Mouse (Mus musculus) brain, embryonic 18.5 days (tissue): Measurements from ENCODE around the gene Exoc6b.

ENCODE experiments used
- DNase-seq: peaks from one replicate; pipeline ENCODE4 v3.0.0-alpha.2; 2012; ENCODE audit warnings: low read depth, low spot score

Exoc6b gene

DNA sequence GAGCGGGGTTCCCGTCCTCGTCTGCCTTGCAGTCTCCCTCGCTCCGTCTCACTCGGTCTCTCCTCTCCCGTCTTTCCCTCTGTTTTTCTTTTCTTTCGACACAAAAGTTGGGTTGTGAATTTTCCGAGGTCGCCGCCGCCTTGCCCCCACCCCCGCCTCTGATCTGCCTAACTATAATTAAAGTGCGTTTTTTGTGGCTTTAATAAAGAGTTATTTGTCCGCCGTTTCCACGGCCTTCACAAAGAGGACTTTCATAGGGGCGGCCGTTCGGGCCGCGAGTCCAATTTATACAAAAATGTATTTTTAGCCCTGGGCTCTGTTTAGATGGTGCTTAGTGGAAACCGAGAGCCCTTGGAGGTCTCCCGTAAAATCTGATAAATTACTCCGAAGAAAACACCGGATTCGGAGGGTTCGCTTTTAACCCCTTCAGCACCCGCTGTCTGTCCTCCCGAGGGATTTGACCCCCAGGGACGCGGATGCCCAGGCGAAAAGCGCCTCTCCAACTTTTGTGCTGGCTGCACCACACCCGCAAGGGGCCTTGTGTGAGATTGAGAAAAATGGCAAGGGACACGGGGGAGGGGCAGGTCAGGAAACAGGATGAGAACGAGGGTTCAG is 483.5 kb downstream of the Exoc6b start:
- no peak for DNase-seq

DNA sequence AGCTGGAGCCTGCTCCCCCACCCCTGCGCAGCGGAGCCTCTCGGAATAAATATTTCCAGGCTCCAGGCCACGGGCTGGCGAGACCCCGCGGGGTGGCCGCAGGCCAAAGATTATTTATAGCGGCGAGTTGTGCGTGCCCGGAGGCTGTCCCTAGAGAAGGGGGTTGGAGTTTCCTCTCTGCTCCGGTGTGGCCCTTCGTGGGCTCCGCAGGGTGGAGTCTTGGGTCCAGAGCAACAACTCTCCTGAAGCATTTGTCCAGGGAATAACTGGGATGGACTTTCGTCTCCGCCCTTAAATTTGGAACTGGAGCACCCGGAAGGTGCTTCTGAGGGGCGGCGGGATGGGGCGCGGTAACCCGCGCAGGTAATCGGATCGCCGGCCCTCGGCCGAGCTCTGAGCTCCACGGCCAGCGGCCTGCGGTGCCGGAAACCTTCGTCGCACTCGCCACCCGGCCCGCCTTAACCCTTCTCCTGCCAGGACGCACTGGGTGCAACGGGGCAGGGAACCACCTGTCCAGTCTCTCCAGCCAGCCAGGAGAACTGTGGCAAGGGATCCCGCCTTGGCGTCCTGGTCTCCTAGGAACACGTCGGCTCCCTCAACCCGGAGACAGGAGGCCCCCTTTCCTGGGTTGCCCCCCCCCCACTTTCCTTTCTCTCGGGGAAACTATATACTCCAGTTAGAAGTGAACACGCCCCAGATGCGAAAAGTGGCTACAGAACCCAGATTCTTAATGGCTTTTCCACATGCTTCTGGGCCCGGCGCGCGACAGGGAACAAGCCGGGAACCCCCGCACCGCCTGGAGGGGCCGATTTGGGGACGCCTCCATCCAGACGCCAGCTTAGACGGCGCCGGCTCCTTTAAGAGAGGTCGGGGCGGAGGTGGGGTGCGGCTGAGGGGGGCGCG is 484.3 kb downstream of the Exoc6b start:
- DNase-seq = no peak

DNA sequence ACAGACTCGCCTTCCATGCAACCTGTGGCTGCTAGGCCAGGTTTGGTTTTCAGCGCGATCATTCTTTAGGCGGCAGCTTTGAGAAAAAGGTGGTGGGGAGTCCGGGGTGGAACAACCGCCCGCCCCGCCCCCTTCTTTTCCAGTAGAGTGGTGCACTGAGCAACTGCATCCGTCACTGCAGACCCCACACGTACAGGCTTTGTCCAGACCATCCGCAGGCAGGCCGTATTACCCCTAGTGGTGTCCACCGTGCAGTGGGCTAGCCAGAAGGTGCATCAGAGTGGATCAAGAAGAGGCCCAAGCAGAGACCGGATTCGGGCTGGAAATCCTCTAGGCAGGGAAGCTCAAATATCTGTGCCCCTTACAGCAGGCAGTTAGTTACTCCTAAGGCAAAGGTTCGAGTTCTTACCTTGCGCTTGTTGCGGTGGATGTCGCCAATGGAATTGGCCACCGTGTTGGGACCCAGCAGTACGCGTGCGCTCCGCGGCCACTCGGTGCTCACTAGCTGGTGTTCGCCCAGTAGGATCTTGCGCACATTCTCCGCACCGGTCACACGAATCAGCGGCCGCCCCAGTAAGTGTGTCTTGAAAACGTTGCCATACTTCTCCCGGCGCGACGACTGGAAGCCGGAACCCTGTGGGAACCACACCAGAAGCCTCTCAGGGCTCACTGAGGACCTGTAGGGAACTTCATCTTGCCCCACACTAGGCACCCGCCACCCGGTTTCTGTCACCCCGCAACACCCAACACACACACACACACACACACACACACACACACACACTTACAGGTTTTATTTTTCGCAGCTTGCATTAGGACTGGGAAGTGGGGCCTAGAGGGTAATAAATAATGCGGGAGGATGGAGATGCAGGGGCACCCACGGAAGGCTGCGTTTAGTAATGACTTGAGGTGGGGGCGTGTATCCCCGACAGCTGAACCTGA is 485.2 kb downstream of the Exoc6b start:
- no peak for DNase-seq

DNA sequence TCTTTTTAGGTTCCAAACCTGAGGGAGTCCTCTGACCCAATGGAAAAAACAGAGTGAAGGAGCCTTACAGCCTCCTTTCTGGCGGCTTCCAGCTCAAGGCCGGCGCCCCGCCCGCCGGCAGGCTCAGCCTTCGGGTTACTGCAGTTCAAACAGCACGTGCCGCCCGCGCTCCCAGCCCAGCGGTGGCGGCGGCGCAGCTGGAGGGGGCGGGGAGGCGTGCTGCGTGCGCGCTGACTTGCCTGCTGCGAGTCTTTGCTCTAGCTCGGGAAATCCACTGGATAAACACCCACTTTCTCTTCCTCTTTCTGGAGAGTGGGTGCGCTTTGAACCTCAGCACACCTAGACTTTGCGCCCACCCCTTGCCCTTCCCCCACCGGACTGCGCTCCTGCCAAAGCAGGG is 485.9 kb downstream of the Exoc6b start:
- no peak for DNase-seq

DNA sequence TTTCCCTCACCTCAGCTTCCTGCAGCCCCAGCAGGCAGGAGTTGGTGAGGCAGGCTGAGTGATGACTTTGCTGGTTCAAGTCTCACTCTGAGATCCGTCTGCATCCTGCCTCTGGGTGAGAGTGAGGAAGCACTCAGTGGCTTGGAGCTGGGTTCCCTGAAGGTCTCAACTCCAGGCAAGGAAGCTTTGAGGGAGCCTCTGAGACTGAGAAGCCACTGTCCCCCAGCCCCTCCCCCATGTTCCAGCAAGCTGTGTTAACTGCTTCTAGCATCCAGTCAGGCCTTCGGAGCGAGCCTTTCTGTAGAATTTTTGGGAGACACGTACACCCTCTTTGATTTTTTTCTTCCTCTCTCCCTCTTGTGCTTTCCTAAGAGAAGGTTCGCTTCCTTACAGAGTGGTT is 486.5 kb downstream of the Exoc6b start:
- no peak for DNase-seq

DNA sequence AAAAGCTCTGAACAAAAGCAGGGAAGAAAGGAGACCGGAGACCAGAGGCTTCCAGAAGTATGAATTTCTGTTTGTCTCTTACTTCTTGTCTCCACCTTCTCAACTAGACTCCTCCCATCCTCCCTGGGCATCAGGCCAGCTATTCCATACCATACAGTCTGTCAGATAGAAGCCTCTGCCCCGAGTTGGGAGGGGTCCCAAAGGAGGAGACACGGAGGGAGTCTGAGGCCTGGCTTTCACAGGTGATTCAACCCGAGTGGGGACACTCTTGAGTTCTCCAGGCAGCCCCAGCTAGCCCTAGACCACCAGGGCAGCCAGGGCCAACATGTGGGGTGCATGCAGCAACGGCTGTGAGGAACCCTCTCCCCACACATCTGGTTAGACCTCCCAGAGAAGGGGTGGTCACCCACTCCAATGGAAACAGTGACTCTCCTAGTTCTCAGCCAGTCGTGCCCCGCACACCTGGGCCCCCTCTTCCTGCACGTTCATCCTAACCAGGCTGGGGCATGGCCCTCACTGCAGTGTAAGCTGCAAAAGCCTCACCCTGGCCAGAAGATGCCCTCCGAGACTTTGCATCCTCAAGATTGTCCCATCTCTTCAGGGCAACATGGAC is 487.4 kb downstream of the Exoc6b start:
- no peak for DNase-seq

DNA sequence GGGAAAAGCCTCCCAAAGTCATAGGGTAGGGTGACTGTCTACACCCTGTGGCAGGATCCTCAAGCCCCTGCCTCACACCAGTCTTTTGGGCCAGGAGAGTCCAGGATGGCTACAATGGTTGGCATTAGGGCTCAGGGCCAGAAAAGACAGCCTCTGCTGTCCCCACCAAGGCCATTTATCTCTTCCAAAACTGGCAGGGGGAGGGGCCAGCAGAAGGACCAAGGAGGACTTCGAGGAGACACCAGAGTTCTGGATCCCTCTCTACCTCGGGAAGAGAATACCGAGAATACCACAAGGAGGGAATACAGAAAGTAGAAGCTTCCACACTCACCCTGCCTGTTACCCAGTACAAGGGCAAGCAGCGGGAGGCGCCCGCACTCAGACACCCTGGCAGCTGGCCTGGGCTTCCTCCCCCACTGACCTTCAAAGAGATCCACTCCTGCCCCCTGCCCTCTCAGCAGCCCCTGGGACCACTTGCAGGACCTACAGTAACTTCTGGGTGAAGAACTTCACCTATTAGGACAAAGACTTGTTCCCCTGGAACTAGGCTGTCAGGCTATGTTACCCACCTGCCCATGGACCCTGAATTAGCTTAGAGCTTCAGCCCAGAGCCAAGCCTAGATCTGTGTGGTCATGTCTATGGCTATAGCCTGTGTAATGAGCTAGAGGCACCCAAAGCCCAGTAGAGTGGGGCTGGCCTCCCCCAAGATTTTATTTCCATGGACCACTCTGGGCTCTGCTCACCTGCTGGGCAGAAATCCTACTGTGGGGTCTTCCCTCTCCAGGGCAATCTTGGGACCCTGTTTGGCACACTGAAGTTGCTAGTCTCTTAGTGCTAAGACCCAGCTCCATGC is 488.1 kb downstream of the Exoc6b start:
- no peak for DNase-seq

DNA sequence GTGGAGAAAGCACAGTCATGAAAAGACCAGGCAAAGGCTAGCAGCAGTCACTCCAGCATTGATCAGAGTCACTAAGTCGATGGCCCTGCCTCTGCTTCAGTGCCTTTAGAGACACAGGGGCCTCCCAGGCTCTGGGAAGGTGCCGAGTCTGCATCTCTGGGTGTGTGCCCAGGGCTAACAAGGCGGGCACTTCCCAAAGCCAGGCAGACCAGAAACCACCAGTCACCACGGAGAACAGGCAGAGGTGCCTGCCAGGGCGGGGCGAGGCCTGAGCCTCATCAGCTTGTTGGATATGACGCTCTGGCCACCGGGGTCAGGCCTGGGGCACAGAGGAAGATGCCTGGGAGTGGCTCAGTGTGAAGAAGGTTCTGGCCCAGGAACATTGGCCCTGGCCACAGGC is 489.8 kb downstream of the Exoc6b start:
- no peak for DNase-seq

DNA sequence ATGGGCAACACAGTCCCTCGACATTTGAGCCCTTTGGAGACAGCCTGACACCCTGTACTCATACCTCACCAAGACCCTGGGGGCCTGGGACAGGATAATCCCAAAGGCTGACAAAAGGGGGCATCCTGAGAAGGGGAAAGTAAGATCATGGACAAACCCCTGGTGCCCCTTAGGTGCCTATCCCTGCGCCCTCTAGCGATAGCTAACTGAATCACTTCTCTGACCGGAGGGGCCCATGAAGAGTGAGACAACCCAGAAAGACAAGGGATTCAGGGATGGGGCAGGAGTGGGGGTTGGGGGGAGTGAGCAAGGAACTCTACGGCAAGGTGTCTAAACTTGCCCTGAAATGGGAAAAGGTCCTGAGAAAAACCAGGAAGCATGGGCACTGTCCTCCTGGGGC is 490.4 kb downstream of the Exoc6b start:
- DNase-seq = no peak

DNA sequence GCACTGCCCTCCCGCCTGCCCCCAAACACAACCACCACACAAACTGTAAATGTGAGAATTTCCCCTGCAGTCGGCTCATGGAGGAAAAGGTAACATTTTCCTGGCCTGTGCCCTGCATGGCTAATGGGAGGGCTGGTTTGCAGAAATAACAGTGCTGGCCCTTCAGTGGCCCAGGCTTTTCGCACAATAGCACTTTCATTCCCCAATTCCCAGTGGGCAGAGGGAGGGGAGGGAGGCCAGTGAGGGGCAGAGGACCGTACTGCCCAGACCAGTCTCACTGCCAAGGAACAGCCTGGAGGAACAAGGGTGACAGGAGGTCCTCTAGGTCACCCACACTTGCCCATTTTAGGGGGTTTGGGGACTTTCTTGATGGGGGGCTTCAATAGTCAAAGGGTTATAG is 491.4 kb downstream of the Exoc6b start:
- DNase-seq = no peak

DNA sequence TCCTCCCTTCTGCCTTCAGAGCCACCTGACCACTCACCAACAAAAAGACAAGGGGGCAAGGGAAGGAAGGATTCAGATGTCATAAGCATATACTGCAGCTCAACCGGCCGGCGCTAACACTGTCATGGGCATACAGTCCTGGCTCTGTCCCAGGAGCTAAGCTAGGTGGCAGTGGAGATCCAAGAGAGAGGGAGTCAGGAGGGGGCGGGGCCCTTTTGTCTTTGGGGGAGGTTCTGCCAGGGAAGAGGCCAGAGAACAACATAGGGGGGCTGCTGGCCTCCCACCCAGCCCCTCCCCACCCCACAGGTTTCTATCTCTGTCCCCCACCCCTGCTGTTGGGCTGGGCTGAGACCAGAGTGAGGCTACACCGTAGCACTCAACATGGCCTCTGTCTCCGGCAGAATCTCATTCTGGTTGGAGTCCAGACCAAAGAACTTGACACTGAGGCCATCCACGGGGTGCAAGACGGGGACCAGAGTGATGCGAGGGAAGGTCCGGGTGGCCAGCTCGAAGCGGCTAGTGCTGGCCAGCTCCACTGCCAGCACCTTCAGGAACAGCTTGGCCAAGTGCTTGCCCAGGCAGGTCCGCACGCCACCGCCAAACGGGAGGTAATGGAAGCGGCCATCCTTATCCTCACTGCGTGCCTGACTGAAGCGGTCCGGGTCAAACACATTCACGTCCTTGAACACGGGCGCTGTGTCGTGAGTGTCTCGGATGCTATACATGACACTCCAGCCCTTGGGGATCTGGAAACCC is 495.2 kb downstream of the Exoc6b start:
- DNase-seq = no peak

DNA sequence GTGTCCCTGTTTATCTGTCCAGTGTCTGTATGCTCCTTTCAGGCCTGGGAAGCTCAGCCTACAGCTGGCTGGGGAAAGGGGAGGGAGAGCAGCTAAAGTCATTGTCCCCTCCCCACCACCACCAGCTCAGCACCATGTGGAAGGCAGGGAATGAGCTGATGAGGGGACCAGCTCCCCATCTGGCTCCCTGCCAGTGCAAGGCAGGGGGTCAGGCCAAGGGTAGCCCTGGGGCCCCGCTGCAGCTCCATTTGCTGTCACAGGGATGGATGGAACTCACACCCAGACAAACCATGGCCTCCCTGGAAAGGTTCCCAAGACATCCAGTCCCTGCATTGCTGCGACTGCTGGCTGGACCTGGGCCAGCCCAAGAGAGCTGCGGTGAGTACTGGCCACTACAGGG is 499.3 kb downstream of the Exoc6b start:
- DNase-seq = no peak

DNA sequence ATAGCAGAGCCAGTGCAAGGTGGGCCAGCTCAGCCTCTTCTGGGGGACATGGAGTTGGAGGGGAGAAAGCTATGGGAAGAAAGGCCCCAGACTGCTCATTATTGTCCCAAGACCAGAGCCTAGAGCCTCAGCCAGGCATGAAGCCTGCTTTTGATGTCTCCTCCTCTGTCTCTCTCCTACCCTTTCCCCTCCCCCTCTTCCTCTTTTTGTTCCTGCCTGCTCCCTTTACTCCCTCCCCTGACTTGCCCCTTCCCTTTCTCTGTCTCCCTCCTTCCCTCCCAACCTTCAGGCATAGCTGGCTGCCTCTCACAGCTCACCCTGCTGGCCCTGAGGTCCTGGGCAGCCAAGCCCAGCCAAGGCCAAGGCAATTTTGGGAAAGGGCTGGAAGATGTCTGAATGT is 499.7 kb downstream of the Exoc6b start:
- no peak for DNase-seq

DNA sequence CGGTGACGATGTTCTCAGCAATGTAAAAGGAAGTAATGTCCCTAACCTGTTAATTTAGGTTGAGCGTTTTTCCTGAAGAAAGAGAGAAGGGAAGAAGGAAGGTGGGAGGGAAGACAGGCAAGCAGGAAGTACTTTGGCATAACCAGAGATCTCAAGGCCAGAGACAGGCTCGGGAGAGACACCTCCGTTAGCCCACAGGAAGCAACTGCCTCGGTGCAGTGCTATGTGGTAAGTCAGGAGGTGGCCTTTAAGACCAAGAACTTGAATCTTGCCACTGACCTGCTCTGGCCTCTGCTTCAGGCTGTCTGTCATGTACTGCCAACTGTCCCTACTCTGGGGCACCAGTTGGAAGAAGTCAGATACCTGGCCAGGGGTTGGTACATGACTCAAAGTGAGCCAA is 500.4 kb downstream of the Exoc6b start:
- no peak for DNase-seq
